Mouse (Mus musculus) midbrain, embryonic 10.5 days (tissue): Measurements from ENCODE around the gene Tph1. TPM values are rescaled to one million over a fixed set of nuclear protein-coding genes. Genes with fewer than 3 reads are reported as not detected.

Experiments
- DNase-seq: peaks from one replicate; pipeline ENCODE4 v3.0.0-alpha.2; 2017; ENCODE audit warnings: low spot score
- H3K27ac ChIP-seq: fragments of 300-500 bp; sonication (generic); replicated peaks from 2 replicates; pipeline ENCODE4 v1.5.1; 2016; ENCODE audit warnings: mild to moderate bottlenecking
- H3K27me3 ChIP-seq: fragments of 300-500 bp; sonication (generic); 2 replicates; pipeline ENCODE4 v1.6.1; 2016; ENCODE audit warnings: low read depth, mild to moderate bottlenecking; ENCODE audit not compliant: poor library complexity, severe bottlenecking
- H3K36me3 ChIP-seq: fragments of 300-500 bp; sonication (generic); 2 replicates; pipeline ENCODE4 v1.6.1; 2016; ENCODE audit warnings: mild to moderate bottlenecking, moderate library complexity
- H3K4me1 ChIP-seq: fragments of 300-500 bp; sonication (generic); 2 replicates; pipeline ENCODE4 v1.6.1; 2016
- H3K4me3 ChIP-seq: fragments of 300-500 bp; sonication (generic); 2 replicates; pipeline ENCODE4 v1.5.1; 2016; ENCODE audit warnings: mild to moderate bottlenecking, moderate library complexity
- H3K9me3 ChIP-seq: fragments of 300-500 bp; sonication (generic); replicated peaks from 2 replicates; pipeline ENCODE4 v1.6.1; 2016; ENCODE audit warnings: mild to moderate bottlenecking
- WGBS: fragments of 180-500 bp; shearing (Covaris S2); methylation state at CpG from one replicate; pipeline ENCODE4 v1.1.7; 2016; 5-methylcytosine and 5-hydroxymethylcytosine counted together
- polyA plus RNA-seq: library from polyadenylated mRNA; unstranded; fragments of >200 nt; fragmentation: Nextera tagmentation; extraction: Ambion mirVana; gene quantifications from 2 replicates; pipeline ENCODE4 v1.2.1, GENCODE M21; 2016

The Tph1 gene
- 0.51 and 0.79 TPM in 2 replicates for polyA plus RNA-seq

DNA sequence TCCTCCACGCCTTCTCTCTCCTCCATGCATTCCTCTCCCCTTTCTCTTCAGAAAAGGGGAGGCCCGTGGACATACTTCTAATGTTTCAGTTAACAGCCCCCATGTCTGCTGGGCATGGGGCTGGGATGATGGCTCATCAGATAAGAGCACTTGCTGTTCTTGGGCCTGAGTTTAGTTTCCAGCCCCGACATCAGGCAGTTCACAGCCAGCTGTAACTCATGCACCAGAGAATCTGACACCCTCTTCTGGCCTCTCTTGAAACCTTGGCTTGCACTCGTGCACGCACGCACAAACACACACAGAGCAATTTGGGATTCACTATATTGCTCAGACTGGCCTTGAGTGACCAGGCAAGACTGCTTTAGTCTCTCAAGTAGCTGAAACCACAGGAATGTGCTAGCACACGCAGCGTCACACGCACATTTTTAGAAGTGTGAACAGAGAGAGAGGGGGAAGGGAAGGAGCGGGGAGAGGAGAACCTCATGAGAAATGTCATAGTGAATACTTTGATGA, at the start of gene Tph1:
Gene Tph1 (minus strand): TSS at position 378 of the 513 bp plus-strand sequence.
- Histone ChIP-seq H3K4me1 (peaks cover 9% of the 10 kb centered on the region), H3K36me3 (no peaks in the 10 kb centered on the region), H3K9me3 (no peaks in the 10 kb centered on the region), H3K27me3 (peaks cover 20% of the 10 kb centered on the region), H3K27ac (no peak within 1 kb of the TSS), H3K4me3 (no peak within 1 kb of the TSS)
- 75% methylated on average over 10 of the region's 10 CpGs for WGBS
- DNase-seq, result no peak

DNA sequence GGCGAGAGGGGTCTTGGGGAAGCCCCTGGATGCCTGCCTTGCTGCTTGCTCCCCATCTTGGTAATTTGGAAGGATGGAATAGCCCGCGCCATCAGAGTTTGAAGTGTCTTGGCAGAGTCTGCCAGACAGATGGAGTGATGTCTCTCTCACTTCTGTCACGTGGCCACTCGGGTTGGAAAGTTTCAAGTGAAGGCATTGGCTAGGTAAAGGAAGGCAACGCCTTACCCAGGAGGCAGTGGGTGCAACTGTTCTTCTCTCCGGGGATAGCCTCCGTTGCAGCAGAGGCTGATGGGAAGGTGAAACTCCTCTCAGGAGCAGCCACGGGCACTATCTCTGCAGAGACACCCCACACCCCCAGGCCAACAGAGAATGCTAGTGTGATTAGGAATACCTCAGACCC, 48.1 kb upstream of the Tph1 start:
- H3K27me3 ChIP-seq, result 0 out of 2 replicates have a peak, but pooled peaks cover 7% of the 10 kb centered on the region
- DNase-seq, result no peak
- WGBS, result 81% methylated on average over 9 of the region's 9 CpGs
- H3K4me3 ChIP-seq, result no peak overlapping the region
- no peaks in the 10 kb centered on the region for H3K9me3 ChIP-seq
- H3K36me3 ChIP-seq, result no peaks in the 10 kb centered on the region
- no peaks in the 10 kb centered on the region for H3K4me1 ChIP-seq
- no peak overlapping the region for H3K27ac ChIP-seq

DNA sequence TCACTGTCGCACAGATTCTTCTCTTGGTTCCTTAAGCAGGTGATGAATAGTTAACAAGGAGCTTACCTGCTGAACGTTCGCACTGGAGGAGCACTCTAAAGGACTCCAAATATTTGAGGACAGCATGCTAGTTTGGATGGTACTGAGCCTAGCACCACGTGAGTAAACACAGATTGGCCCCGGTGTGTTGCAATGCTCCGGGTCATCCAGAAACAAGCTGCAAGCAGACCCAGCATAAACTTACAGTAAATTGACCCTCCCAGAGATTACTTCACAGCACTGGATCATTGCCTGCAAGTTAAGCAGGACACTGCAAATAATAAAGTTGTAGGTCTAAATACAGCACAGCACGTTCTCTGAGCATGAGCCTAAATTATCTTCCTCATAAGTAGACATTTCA, 47.2 kb upstream of the Tph1 start:
- Histone ChIP-seq H3K4me3 (no peak overlapping the region), H3K9me3 (no peaks in the 10 kb centered on the region), H3K27me3 (0 out of 2 replicates have a peak, but pooled peaks cover 7% of the 10 kb centered on the region), H3K36me3 (no peaks in the 10 kb centered on the region), H3K27ac (no peak overlapping the region), H3K4me1 (no peaks in the 10 kb centered on the region)
- WGBS, result 88% methylated on average over 7 of the region's 7 CpGs
- no peak for DNase-seq

DNA sequence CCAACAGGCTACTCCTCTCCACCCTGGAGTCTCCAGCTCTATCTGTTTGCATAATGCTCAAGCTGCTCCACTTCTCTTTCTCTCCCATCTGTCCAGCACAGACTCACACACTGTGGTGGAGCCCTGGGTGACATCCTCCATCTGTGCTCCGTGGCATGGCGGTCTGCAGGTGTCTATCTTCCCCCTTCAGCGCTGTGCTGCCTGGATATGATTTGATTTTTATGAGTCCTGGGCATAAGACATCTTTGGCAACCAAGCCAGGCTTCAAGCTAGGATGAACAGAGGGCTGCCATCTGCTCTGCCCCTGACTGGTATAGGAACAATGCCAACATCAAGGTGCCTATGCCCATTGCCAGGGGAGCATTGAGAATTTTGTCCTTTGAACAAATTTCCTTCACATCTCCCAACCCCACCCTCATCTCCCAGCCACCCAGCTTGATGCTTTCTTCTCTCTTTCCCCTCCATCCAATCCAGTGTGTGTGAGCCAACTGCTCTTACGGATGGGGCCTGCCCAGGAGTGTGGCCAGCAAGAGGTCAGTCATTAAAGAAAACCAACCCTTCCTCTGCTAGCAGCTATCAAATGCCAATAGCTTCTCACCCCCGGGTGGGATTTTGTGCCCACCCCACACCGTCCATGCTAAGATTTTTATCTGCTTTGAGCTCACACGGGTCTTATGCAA, 46.4 kb upstream of the Tph1 start:
- H3K27ac ChIP-seq, result no peak overlapping the region
- DNase-seq, result no peak
- WGBS, result 86% methylated on average over 7 of the region's 7 CpGs
- H3K4me1 ChIP-seq, result no peaks in the 10 kb centered on the region
- H3K4me3 ChIP-seq, result no peak overlapping the region
- H3K36me3 ChIP-seq, result no peaks in the 10 kb centered on the region
- H3K27me3 ChIP-seq, result 0 out of 2 replicates have a peak, but pooled peaks cover 7% of the 10 kb centered on the region
- no peaks in the 10 kb centered on the region for H3K9me3 ChIP-seq

DNA sequence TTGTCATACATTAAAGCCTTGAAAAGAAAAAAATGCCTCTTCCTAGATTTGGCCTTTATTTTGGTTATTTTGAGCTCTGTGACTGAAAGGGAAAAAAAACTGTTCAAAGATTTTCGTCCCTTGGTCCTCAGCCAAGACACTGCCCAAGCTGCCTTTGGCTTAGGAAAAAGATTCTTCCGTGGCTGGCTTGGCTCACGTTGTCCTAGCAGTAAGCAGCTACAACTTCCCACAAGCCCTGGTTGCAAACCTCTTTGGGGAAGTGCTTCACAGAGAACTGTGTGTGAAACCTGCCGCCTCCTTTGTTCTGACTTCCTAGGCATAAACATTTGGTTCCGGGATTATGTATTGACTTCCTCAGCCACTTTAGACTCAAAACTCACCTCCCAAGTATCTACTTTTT, 44.6 kb upstream of the Tph1 start:
- Histone ChIP-seq H3K36me3 (no peaks in the 10 kb centered on the region), H3K27me3 (0 out of 2 replicates have a peak, but pooled peaks cover 7% of the 10 kb centered on the region), H3K9me3 (no peaks in the 10 kb centered on the region), H3K4me3 (no peak overlapping the region), H3K4me1 (no peaks in the 10 kb centered on the region), H3K27ac (no peak overlapping the region)
- DNase-seq, result no peak
- WGBS, result 74% methylated on average over 5 of the region's 5 CpGs

DNA sequence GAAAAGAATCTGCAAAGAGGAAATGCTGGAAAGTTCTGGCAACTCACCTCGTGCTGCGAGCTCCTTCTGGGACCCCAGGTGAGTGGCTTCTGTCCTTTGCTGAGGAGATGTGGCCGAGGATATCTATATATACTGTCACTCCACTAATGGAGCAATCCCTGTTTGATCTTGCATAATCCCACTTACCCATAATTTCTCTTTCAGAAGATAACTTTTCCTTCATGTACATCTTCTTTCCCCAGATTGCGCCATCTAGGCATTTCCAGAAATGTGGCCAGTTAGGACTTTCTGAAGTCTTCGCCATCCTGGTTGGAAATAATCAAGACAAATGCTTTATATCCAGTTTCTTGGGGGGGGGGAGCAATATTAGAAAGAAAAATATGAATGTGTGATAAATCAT, 43.3 kb upstream of the Tph1 start, which contains the start of gene Saa3:
Gene Saa3 (minus strand): TSS at position 101 of the 400 bp plus-strand sequence.
- WGBS, result 90% methylated on average over 5 of the region's 5 CpGs
- Histone ChIP-seq H3K27me3 (0 out of 2 replicates have a peak, but pooled peaks cover 7% of the 10 kb centered on the region), H3K27ac (no peak within 1 kb of the TSS), H3K36me3 (no peaks in the 10 kb centered on the region), H3K4me1 (no peaks in the 10 kb centered on the region), H3K9me3 (no peaks in the 10 kb centered on the region), H3K4me3 (no peak within 1 kb of the TSS)
- DNase-seq, result no peak

DNA sequence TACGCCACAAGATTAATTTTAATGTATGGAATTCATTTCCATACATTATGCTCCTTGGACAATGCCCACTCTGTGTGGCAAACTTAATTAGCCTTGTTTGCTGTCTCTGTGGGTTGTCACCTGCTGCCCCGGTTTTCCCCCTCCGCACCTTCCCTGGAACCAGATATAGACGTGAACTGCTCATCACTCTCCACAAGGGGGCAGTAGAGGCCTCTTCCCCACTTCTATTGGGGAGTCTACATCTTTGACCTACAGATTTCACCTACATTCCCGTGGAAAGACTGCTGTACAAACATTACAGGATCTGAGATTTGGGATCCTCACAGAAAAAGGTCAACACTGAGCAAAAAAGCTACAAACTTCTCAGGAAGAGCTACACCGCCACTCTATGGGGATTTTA, 42.2 kb upstream of the Tph1 start:
- Histone ChIP-seq H3K9me3 (no peaks in the 10 kb centered on the region), H3K27ac (no peak overlapping the region), H3K36me3 (no peaks in the 10 kb centered on the region), H3K4me3 (no peak overlapping the region), H3K27me3 (no peaks in the 10 kb centered on the region), H3K4me1 (peaks cover 3% of the 10 kb centered on the region)
- DNase-seq, result peak; percentile 46
- WGBS, result 36% methylated on average over 6 of the region's 6 CpGs

DNA sequence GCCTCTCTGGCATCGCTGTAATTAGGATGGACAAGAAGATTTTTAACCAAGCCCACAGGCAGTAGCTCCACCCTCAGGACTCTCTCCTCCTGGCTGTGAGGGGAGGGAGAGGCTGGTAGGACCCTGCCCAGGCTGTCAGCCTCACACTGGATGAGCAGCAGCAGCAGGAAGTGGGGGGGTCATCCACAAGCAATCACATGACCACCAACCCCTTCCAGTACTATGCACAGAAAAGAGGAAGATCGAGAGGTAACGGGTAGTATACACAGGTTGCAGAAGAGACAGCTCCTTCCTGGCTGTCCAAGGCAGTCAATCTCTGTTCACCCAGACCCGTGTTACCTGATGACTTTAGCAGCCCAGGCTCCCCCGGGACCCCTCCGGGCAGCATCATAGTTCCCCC, 39.9 kb upstream of the Tph1 start:
- peaks cover 9% of the 10 kb centered on the region for H3K4me1 ChIP-seq
- H3K36me3 ChIP-seq, result peaks cover 17% of the 10 kb centered on the region
- H3K4me3 ChIP-seq, result no peak overlapping the region
- no peaks in the 10 kb centered on the region for H3K9me3 ChIP-seq
- no peak overlapping the region for H3K27ac ChIP-seq
- no peaks in the 10 kb centered on the region for H3K27me3 ChIP-seq
- 81% methylated on average over 6 of the region's 6 CpGs for WGBS
- no peak for DNase-seq

DNA sequence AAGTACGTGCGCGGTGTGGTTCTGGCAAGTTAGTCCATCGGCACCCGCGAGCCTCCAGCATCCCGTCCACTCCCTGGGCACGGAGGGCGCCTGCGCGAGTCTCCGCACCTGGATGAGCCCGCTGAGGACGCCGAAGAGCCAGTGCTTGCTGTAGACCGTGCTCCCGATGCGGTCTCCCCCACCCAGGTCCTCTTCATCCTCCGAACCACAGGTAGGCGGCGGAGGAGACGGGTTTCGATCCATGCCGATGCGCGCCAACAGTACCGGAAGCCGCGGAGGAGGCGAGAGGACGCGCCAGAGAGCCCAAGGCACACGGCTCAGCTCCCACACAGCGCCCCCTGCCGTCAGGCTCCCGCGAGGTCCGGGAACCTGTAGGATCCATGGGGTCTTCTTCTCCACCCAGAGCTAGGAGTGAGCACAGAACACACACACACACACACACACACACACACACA, 38.1 kb upstream of the Tph1 start, which contains the start of gene Saal1:
Gene Saal1 (minus strand): TSS at position 291 of the 455 bp plus-strand sequence.
- peak within 1 kb of the TSS; percentile 97 for H3K27ac ChIP-seq
- peak; percentile 94 for DNase-seq

DNA sequence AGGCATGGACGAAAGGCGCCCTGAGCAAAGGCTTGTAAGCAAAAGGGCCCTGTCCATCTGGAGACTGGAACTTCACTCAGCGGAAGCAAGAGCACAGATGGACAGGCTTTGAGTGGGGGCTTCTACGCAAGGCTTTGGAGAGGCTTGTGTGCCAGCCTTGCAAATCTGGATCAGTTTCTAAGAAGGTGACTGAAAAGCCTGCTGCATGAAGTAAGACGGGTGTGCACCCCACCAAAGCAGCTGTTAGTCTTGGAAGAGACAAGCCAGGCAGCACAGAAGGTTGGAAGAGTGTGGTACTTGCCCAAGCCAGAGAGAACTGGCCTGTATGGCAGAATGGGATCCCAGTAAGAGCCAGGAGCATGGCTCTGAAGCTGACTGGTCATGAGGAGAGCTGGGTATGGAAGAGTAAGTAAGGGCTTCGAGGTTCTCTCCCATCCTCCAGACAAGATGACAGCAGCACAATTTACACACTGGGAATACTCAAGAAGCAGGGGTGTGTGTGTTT, 28.2 kb upstream of the Tph1 start:
- no peak for DNase-seq
- Histone ChIP-seq H3K36me3 (peaks cover 100% of the 10 kb centered on the region), H3K4me3 (no peak overlapping the region), H3K27me3 (no peaks in the 10 kb centered on the region), H3K4me1 (no peaks in the 10 kb centered on the region), H3K27ac (no peak overlapping the region), H3K9me3 (no peaks in the 10 kb centered on the region)
- 97% methylated on average over 6 of the region's 6 CpGs for WGBS

More for the DNA sequence above, 38.1 kb upstream of the Tph1 start, which contains the start of gene Saal1:
- Histone ChIP-seq H3K4me1 (peaks cover 9% of the 10 kb centered on the region), H3K27me3 (no peaks in the 10 kb centered on the region), H3K4me3 (peak within 1 kb of the TSS; percentile 94), H3K9me3 (no peaks in the 10 kb centered on the region), H3K36me3 (peaks cover 35% of the 10 kb centered on the region)
- under 1% methylated on average over 38 of the region's 38 CpGs for WGBS

DNA sequence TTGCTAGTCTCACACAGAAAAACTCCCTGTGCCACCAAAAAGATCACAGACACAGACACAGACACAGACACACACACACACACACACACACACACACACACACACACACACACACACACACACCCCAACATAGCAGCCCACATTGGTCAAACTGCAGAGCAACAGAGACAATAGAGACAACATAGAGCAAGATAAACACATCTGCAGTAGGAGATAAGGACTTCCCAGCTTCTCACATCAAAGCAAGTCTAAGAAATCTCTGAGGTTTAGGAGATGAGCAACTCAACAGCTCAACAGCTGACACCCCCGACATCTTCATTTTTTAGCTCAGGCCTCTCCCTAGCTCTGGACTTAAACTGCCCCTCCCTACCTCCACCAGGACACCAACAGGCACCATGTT, 24.4 kb upstream of the Tph1 start:
- no peak for DNase-seq
- Histone ChIP-seq H3K4me1 (no peaks in the 10 kb centered on the region), H3K27me3 (no peaks in the 10 kb centered on the region), H3K9me3 (no peaks in the 10 kb centered on the region), H3K27ac (no peak overlapping the region), H3K4me3 (no peak overlapping the region), H3K36me3 (peaks cover 95% of the 10 kb centered on the region)
- 85% methylated on average over 1 of the region's 1 CpGs for WGBS

DNA sequence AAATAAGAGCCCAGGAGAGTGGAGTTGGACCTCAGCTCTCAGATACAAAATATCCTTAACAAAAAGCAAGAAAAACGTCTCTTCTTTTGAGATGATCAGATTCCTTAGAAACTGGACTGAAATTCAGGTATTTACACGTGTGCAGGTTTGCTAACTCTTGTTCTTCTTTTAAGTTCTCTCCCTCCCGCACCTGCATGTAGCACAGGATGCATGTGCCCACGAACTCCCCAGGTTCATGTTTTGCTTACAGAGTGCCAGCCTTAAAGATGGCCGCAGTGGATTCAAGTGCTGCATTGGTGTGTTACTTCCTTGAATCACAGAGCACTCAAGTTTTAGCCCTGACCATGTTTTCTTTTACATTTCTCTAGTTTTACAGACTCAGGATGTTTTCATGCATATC, 14.5 kb upstream of the Tph1 start:
- 88% methylated on average over 5 of the region's 5 CpGs for WGBS
- no peaks in the 10 kb centered on the region for H3K27me3 ChIP-seq
- no peak overlapping the region for H3K4me3 ChIP-seq
- no peaks in the 10 kb centered on the region for H3K4me1 ChIP-seq
- peaks cover 47% of the 10 kb centered on the region for H3K36me3 ChIP-seq
- H3K27ac ChIP-seq, result no peak overlapping the region
- H3K9me3 ChIP-seq, result no peaks in the 10 kb centered on the region
- DNase-seq, result no peak

DNA sequence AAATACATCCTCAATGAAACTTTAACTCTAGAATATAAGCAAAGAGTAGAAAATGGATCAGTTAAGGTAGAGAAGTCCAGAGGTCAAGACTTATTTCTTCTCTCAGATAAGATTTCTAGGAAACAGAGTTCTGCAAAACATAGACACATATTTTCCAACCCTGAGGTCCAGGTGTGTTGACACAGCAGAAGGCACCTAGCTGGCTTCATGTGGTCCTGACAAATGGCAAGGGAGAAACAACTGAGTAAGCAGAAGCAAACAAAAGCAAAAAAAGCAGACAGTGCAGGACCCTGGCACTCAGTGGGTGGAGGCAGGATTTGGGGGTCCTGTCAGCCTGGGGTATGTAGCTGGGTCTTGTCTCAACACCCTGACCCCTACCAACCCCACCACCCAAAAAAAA, 8.4 kb upstream of the Tph1 start:
- H3K27ac ChIP-seq, result no peak overlapping the region
- no peaks in the 10 kb centered on the region for H3K9me3 ChIP-seq
- H3K4me1 ChIP-seq, result peaks cover 6% of the 10 kb centered on the region; the same call in 1 of the 2 replicates
- H3K27me3 ChIP-seq, result no peaks in the 10 kb centered on the region
- no peak for DNase-seq
- H3K4me3 ChIP-seq, result no peak overlapping the region
- no peaks in the 10 kb centered on the region for H3K36me3 ChIP-seq
